In the genomic region with DNA sequence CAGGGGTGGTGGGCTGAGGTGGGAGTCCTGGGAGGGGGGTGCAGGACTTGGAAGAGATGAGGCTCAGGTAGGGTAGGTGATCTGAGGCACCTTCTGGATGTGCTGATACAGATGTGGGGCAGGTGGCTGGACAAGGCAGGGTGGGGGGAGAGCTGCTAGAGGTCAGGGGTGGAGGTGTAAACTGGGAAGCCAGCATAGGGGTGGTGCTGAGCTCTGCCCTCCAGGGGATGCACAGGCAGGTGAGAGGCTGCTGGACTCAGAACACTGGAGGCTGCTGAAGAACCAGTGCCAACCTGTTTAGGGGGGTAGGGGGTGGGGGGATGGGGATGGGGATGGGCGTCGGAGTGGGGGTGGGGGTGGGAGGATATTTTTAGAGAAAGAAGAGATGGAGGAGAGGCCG, we compare ENCODE assay signal across 33 mouse cellular contexts. TPM values are rescaled to one million over a fixed set of nuclear protein-coding genes. Genes with fewer than 3 reads are reported as not detected.
"Had no signal": no experiment of that assay in that cellular context is flagged by ENCODE, and none has a peak within 500 bp of the region (broad histone marks: within the 10 kb centered on the region; RNA-seq: fewer than 3 reads in every experiment).

No protein-coding gene starts in this region.

- H3K9ac ChIP-seq: limb, embryonic 12.5 days; limb, embryonic 13.5 days; limb, embryonic 15.5 days; liver, embryonic 12.5 days; liver, embryonic 13.5 days; liver, embryonic 14.5 days; liver, embryonic 15.5 days; liver, postnatal 0 days; lung, embryonic 14.5 days; lung, embryonic 15.5 days; midbrain, embryonic 12.5 days; midbrain, embryonic 13.5 days; midbrain, embryonic 15.5 days; neural tube, embryonic 12.5 days had no signal

- H3K9me3 ChIP-seq: limb, embryonic 10.5 days; limb, embryonic 13.5 days; limb, embryonic 15.5 days; liver, embryonic 12.5 days; liver, embryonic 13.5 days; liver, embryonic 15.5 days; lung, embryonic 15.5 days; midbrain, embryonic 10.5 days; midbrain, embryonic 12.5 days; midbrain, embryonic 13.5 days; midbrain, embryonic 15.5 days; neural tube, embryonic 12.5 days had no signal

- H3K4me1 ChIP-seq: liver, embryonic 12.5 days; liver, embryonic 13.5 days; liver, embryonic 15.5 days; lung, embryonic 15.5 days had no signal

- ATAC-seq: liver, embryonic 12.5 days; liver, postnatal 0 days; lung, postnatal 0 days; midbrain, embryonic 13.5 days; midbrain, embryonic 15.5 days; midbrain, embryonic 16.5 days had no signal

- H3K4me2 ChIP-seq: limb, embryonic 12.5 days; limb, embryonic 13.5 days; limb, embryonic 15.5 days; liver, embryonic 11.5 days; liver, embryonic 12.5 days; liver, embryonic 13.5 days; liver, embryonic 15.5 days; lung, embryonic 14.5 days; lung, embryonic 15.5 days; midbrain, embryonic 11.5 days; midbrain, embryonic 12.5 days; midbrain, embryonic 13.5 days; midbrain, embryonic 15.5 days; neural tube, embryonic 12.5 days had no signal

- H3K27ac ChIP-seq: limb, embryonic 10.5 days; limb, embryonic 12.5 days; limb, embryonic 13.5 days; limb, embryonic 15.5 days; liver, embryonic 12.5 days; liver, embryonic 13.5 days; liver, embryonic 14.5 days; liver, embryonic 15.5 days; lung, embryonic 15.5 days; macrophage; midbrain, embryonic 10.5 days; midbrain, embryonic 12.5 days; midbrain, embryonic 13.5 days; midbrain, embryonic 15.5 days; neural tube, embryonic 12.5 days had no signal

- H3K4me3 ChIP-seq: limb, embryonic 10.5 days; limb, embryonic 12.5 days; limb, embryonic 13.5 days; limb, embryonic 15.5 days; liver, embryonic 12.5 days; liver, embryonic 13.5 days; liver, embryonic 15.5 days; lung, embryonic 15.5 days; megakaryocyte, embryonic 14.5 days; midbrain, embryonic 10.5 days; midbrain, embryonic 12.5 days; midbrain, embryonic 13.5 days; midbrain, embryonic 15.5 days; myocyte; neural tube, embryonic 12.5 days had no signal

- DNase-seq: left cerebral cortex, postnatal 4 days; liver; liver, embryonic 13.5 days; liver, postnatal 0 days; lung, adult 18-20 months; lung, adult 2 months; lung, embryonic 14.5 days; lung, postnatal 10 days; lung, postnatal 14 days; lung, postnatal 36 days; lung, postnatal 4 days; midbrain, embryonic 14.5 days had no signal

- H3K36me3 ChIP-seq: limb, embryonic 10.5 days; limb, embryonic 12.5 days; limb, embryonic 13.5 days; limb, embryonic 15.5 days; liver, embryonic 12.5 days; liver, embryonic 13.5 days; liver, embryonic 15.5 days; lung, embryonic 15.5 days; midbrain, embryonic 10.5 days; midbrain, embryonic 12.5 days; midbrain, embryonic 13.5 days; midbrain, embryonic 15.5 days; neural tube, embryonic 12.5 days had no signal

RNA-seq across cellular contexts. Expression of gene Kctd15, which starts 14.2 kb away (rescaled TPM):
- total RNA-seq: megakaryocyte-erythroid progenitor cell, adult 5-6 weeks had no signal
- polyA plus RNA-seq: macrophage had no signal
